Mouse (Mus musculus): Measurements from ENCODE around the gene Myrfl.

The Myrfl gene

DNA sequence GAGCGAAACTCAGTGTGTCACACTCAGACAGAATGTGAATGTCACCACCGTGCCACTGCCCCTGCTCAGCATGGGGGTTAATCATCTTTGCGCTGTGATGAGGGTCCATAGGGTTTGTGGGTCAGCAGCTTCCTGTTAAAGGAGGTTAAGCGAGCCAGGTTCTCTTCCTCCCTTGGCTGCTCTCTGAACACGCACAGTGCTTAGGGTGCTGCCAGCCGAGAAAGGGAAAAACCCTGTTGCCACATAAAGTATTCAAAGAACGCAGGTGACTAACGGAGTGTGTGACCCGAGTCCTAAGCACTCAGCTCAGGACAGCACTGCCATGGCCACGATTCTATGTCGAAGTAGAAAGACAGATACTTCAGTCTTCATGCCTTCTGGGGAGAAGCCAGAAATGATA, 69.4 kb downstream of the Myrfl start:
- no peak for DNase-seq (ENCODE audit: low spot score in 2 of 2)

DNA sequence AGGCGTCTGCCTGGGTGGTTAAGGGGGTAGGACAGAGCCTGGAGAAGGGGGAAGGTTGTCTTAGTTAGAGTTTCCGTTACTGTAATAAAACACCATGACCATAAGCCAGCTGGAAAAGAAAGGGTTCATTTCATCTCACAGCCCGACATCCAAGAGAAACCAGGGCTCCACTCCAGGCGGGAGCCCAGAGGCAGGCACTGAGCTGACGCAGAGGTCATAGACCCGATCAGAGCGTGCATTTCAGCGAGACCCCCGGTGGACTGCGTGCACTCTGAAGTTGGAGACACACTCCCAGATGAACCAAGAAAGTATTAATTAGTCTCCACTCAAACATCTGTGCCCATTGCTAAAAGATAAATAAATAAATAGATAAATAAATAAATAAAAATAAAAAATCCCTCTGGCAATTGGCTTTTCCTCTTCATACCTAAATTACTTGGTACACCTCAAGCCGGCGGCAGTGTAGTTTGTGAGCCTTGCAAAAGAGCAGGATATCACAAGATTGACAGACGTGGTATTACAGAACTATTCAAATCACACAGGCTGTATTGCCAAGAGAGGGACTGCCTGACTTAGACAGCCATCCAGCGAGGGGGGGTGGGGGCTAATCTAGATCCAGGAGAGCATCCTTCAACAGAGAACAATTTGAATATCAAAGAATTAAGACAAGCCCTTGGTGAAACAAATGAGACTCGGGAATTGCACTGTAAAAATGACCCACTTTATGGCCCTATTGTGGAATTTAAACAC, 81.2 kb downstream of the Myrfl start:
- no peak for DNase-seq (ENCODE audit: low spot score in 2 of 2)

DNA sequence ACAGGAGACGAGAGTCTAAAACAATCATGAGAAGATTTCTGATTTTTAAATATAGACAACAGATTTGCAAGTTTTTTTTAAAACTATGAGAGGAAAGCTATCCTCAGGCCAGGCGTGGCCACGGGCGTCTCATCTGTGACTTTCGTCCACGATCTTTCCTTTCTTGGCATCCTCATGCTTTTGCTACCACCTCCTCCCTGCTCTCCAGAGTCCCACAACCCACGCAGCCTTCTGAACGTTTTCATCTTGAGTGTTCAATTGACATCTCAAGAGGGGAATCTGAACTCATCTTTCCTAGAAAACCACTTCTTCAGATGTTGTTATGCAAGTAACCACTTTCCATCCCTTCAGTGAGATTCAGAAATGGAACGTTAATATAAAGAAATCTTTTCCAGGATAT, 83.6 kb downstream of the Myrfl start:
- DNase-seq (ENCODE audit: low spot score in 2 of 2) = no peak

DNA sequence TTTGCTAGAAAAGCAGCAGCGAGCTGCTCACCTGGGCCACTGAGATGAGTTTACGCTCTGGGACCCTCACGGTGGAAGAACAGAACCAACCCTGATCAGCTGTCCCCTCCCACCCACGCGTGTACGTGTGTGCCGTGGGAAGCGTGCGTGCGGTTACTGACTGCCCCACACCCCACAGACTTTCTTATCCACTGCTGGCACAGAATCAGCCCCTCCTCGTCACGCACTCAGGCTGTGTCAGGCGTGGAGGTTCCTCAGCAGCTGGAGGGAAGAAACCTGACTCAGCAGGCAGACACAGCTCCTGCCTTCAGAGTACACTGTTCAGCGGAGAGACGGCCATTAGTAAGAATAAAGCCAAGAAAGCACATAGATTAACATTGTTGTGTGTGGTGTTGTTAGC, 86.0 kb downstream of the Myrfl start:
- no peak for DNase-seq (ENCODE audit: low spot score in 2 of 2)

DNA sequence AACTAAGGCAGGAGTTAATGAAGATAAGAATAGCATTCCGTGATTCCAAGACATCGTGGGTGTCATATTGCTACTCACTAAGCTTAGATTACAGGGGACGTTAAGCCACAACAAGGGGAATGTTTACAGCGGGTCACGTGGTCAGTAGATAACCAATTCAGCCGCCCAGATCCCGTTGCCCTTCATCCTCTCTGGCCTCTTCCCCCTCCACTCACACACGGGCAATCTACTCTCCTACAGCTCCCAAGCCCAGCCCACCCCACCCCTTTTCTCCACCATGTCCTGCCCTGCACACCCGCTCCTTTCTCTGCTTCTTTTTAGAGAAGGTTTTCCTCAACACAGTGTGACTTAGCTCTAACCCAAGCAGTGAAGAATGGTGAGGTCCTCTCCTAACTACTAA, 87.3 kb downstream of the Myrfl start:
- no peak for DNase-seq (ENCODE audit: low spot score in 2 of 2)

DNA sequence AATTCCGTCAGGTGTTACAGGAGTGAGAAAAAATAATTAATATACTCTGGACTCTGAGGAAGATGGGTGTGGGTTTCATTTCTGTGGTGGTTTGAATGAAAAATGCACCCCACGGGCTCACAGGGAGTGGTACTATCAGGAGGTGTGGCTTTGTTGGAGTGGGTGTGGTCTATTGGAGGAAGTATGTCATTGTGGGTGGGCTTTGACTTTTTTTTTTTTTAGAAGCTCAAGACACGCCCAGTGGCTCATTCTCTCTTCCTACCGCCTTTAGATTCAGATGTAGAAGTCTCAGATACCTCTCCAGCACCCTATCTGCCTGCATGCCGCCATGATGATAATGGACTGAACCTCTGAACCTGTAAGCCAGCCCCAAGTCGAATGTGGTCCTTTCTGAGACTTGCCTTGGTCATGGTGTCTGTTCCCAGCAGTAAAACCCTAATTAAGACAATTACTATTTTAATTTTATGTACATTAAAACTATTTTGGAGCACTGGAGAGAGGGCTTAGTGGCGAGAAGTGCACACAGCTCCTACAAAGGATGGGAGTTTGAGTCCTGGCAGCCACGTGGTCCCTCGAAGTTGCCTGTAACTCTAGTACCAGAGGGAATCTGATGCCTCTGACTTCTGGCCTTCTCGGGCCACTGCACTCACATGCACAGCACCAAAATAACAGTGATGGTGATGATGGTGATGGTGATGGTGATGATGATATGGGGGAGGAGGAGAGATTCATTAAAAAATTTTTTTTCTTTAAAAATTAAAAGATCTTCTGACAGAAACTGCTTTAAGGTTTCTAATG, 88.0 kb downstream of the Myrfl start:
- no peak for DNase-seq (ENCODE audit: low spot score in 2 of 2)

DNA sequence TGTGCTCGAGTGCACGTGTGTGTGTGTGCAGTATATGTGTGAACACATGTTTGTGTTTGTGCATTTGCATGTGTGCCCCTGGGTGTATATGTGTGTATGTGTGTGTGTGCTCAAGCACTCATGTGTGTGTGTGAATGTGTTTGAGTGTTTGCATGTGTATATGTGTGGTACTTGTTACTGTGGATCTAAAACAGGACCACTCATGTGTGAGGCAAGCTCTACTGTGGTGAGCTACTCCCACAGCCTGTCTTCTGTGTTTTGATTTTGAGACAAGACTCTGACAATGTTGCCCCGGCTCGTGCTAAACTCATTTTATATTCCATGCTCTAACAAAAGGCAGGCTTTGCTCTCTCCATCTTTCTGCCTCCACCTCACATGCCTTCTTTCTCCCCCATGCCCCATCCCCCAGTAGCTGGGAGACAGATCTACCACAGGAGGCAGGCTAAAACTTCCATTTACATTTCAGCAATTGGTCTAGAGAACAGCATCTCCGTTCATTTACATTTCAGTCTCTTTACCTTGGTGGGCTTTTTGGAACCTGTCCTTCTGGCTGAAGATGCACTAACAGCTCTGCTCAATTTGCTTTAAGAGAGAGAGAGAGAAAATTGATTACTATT, 94.4 kb downstream of the Myrfl start:
- no peak for DNase-seq (ENCODE audit: low spot score in 2 of 2)

DNA sequence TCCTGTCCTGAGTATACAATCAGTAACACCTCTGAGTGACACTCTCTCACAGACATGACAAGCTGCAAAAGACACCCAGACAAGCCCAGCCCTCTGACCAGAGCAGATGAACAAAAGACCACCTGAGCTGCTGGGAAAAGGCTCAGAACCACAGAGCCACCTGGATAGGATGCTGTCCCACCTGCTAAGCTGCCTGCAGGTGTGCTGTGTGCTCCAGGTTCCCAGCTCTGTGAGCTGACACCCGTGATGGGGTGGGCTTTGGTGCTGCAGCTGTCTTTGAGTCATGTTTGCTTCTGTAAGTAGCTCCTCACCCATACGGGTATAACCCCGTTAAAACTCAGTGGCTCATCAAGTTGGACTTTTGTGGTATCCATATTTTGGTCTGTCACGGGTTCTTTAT, 95.4 kb downstream of the Myrfl start:
- DNase-seq (ENCODE audit: low spot score in 2 of 2) = no peak

DNA sequence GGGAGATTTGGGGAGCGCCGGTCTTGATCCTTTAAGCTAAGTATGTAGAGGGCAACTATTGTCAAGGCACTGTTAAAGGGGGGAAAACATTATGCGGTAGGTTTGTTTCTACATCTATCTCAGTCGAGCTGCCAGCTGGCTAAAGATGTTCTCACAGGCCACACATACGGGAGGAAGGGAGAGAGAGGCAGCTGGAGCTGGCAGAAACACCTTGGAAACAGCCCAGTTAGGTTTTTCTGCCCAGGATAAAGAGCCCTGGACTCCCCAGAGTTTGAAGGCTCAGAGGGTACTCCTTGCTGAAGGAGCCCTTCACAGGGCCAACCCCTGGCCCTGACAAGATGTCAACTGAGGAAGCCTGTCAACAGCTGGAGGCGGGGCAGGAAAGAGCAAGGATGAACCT, 100.7 kb downstream of the Myrfl start:
- DNase-seq (ENCODE audit: low spot score in 2 of 2) = no peak

DNA sequence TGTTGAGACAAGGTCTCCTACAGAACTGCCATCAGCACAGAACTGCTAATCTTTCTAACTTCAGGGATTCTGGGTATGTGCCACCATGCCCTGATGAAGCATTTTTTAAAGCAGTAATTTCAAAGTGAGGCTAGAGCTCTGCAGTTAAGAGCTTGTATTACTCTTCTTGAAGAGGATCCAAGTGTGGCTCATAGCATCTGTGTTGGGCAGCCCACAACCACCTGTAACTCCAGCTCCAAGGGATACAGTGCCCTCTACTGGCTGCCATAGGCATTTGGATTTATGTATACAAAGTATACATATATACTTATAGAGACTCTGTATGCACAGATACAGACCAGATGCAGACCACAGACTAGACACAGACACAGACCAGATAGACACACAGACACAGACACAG, 107.6 kb downstream of the Myrfl start:
- peak; percentile 18 to 22 for DNase-seq (ENCODE audit: low spot score in 2 of 2)

DNA sequence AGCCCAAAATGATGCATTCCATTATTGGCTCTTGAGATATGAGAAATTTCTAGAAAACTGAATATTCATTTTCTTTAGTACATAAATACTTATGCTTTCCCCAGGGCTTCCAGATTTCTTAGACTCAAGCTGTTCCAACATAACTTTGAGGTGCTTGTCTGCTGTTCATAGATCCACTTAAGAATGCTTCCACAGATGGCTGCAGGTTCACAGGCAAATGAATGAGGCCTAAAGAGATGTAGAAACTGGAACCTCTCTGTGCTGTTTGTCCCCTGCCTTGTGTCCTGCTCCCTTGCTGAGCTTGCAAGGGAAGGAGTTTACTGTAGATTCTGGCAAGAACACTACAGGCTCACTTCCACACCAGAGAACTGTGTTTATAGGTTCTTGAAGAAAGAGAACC, 108.3 kb downstream of the Myrfl start:
- DNase-seq (ENCODE audit: low spot score in 2 of 2) = no peak

DNA sequence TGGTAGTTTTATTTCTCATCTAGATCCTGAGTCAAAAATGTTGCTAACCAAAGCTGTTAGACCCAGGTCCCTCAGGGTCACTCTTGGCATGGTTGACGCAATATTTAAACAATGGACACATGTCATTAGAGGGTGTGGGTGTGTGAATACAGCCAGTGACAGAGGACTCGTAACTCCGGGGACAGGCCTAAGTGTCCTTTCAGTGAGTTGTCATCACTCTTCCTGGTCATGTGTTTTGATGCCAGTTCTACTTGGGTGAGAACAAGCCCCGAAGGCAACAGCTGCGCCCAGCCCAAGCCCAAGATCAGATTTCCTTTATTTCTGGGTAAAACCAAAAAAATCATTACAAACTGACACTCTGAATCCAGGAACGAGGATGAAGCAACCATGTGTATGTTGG, 112.6 kb downstream of the Myrfl start:
- no peak for DNase-seq (ENCODE audit: low spot score in 2 of 2)

DNA sequence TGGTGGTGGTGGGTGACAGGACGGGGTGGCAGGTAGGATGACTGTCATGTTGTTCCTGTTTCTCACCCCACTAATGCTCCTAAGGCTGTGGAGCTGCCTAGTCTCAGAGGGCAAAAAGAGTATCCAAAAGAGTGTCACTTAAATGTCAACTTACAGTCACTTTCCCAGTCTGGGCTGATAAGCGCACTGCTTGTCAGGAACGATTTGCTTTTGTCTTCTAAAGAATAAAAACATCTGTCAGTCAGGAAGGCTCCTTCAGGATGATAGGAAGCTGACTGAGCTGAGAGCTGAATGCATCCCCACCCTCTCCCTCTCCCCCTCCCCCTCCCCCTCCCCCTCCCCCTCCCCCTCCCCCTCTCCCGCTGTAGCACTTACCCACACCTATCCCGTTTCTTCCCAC, 113.7 kb downstream of the Myrfl start:
- DNase-seq (ENCODE audit: low spot score in 2 of 2) = no peak

DNA sequence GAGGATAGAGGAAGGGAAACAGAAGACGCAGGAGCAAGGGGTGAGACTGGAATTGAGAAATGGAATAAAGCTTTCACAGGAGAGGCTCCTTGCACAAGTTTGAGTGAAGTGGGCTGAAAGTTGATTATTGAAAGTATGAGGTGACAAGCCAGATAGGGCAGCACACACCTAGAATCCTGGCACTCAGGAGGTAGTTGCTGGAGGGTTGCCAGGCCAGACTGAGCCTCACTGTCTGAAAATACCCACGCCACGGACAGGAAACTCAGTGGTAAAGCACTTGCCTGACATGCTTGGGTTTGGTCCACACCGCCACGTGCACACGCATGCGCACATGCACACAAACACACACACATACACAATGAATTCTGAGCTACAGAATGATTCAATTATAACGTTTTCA, 118.8 kb downstream of the Myrfl start:
- no peak for DNase-seq (ENCODE audit: low spot score in 2 of 2)

DNA sequence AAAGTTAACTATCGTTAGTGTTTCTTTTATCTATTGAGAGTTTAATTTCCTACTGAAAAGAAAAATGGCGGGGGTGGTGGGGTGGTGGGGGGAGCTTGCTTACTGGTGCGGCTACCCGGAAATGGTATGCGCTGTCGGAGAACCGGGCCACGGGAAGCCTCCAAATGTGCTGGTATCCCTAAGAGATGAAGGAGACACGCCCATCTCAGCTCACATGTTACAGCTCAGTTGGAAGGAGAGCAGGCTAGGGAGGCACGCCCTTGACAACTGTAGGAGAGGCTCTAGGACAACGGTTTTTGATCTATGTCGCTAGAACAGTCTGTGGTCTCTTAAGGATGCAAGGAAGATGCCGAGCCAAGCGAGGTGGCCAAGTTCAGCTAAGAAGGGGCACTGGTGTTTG, 119.9 kb downstream of the Myrfl start:
- no peak for DNase-seq (ENCODE audit: low spot score in 2 of 2)

DNA sequence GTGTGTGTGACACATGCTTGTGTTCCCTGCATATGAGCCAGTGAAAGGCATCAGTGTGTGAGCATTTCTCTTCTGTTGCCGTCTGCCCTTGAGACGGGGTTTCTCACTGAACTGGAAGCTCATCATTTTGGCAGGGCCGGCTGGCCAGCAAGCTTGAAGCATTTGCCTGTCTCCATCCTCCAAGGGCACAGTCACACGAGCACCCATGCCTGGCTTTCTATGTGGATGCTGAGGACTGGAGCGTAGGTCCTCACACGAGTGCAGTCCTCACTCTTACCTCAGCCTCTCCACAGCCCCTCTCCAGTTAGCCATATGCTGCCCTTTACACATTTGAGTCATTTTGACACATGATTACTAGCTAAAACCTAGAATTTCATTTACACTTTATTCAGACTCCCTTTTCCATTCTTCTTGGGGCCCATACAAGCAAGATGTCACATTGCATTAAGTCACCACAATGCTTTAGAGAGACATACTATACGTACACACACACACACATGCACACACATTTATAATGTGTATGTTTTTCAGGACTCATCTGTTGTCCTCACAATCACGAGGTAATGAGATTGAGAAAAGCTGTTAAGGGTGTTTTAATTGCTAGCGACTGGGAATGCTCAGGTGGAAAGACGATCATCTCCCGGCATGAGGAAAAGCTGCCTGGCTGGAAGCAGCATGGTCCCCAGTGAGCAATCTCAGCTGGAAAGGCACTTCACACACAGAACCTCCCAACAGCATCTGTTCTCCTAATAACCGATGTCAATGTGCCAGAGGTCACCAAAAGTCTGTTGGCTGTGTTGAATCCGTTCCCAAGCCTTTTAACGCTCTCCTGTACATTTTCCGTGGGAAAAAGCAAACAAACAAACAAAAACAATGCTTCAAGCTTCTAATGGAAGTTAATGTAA, 122.6 kb downstream of the Myrfl start:
- no peak for DNase-seq (ENCODE audit: low spot score in 2 of 2)

DNA sequence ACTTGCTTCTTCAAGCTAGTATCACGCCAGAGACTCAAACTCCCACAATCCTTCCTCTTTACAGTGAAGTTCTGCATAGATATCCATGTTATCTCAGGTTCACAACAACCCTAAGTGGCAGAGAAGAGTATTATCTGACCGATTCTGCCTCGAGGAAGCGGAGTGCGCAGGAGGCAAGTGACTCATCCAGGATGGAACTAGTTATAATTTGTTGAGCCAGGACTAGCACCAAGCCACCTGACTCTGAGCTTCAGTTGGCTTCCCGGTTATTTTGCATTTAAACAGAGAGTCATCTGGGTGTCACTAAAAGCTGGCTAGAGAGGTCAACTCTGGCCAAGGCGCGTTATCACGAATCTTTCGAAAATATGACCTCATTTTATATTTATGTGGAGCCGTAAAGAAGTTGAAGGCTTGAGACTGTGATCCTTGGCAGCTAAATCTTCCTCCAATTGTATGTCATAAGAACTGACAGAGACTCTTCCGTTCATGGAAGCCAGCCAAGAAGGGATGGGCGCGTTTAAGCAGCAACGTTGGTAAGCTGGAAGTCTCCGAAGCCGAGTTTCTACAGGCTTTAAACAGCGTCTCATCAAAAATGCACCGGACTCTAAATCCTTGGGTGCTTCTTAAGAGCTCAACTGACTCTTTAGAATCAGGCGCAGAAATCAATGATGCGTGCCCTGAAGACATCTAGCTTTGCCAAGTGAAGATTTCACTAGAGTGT, 125.3 kb downstream of the Myrfl start:
- DNase-seq (ENCODE audit: low spot score in 2 of 2) = no peak

DNA sequence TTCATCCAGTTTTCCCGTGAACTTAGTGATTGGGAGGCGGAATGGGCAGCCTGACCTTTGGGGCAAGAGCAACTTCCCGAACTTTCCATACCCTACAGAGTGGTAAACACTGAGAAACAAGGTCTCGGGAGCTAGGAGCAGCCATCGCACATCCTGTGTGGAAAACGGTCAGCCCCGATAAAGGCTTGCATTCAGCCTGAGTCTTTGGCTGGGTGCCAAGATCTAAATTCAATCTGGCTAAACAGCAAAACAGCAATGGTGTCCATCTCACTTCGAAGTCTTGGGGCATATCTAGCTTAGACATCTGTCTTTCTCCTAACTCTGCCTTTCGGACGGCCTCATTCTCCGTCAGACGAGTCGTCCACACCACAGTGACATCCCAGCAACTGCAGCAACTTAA, 128.1 kb downstream of the Myrfl start:
- DNase-seq (ENCODE audit: low spot score in 2 of 2) = no peak

DNA sequence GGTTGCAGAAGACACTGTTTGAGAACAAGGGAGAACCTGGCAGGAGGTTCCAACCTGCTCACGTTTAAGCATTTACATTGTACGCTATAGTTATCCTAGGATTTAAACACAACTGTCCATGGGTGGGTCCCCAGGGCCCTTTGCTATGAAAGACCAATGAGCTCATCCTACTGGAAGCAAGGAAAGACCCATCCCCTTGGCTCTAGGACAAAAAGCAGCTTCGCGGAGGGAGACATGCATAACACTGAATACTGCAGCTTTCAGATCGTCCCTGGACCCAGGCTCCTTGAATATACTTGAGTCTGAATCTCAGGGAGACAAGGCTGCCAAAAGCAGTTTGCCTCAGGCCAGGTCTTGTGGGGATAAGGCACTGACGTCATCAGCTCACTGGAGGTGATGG, 130.2 kb downstream of the Myrfl start:
- no peak for DNase-seq (ENCODE audit: low spot score in 2 of 2)

DNA sequence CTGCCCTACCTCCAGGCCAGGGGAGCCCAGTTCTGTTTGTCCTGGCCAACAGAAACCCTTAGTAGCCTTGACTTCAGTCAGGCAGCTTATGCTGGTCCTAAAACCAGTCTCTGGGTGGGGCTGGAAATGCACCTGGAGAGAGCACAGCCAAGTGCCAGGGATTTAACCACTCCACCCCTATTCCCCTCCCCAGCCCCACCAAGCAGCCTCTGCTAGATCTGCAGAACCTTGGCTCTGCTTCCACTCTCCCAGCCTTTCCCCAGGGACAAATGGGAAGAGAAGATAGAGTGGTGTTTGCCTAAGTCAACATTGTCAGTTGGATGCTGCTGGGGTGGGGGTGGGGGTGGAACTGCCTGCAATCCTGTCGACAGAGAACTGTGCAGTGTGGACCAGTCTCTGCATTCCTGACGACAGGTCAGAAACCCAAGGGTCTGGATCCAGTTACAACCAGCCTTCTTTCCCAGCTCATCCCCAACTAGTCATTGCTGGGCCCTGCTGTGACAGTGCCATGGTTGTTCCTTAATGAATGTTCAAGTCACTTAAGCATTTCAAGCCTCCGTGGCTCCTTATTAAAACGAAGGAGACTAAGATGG, 135.1 kb downstream of the Myrfl start:
- DNase-seq (ENCODE audit: low spot score in 2 of 2) = no peak

DNA sequence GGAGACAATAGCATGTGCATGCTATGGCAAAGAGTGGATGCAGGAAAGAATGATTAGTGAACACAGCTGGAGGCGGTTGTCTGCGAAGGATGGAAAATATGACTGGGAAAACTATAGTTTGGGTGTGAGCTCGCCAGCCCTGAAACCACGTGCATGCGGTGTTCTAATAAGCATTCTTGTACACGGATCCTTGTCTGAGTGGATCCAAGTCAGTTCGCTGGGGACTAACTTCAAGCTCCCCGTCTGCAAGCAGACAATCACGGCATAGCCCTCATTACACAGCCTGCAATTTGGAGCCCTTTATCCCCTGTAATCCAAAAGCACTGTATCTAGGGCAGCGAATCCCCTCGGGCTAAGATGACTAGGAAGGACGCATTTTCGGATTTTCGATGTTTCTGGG, 136.2 kb downstream of the Myrfl start:
- DNase-seq (ENCODE audit: low spot score in 2 of 2) = no peak
